Mouse (Mus musculus): Measurements from ENCODE around the gene Cnbp. TPM values are rescaled to one million over a fixed set of nuclear protein-coding genes. Genes with fewer than 3 reads are reported as not detected.

The Cnbp gene
- total RNA-seq, 2 experiments from 2014 or later = 395 to 399 TPM

- no peak for DNase-seq
Measured at GRCm38 (mm10) chr6:87806028-87806427, 44.9 kb downstream of the Cnbp start.

DNA sequence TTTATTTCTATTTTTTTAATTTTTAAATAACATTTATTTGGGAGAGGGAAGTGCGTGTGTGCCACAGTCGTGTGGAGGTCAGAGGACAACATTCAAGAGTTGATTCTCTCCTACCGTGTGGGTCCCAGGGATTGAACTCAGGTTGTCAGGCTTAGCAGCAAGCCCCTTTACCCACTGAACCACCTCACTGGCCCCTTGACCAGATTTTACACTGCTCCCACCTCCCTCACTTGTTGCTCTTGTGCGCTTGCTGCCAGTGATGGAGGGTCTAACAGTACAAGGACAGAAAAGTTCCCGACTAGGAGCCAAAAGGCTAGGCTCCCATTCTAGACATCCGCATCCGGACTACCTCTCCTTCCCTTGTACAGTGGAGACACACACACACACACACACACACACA, 45.5 kb downstream of the Cnbp start:
- DNase-seq = no peak

DNA sequence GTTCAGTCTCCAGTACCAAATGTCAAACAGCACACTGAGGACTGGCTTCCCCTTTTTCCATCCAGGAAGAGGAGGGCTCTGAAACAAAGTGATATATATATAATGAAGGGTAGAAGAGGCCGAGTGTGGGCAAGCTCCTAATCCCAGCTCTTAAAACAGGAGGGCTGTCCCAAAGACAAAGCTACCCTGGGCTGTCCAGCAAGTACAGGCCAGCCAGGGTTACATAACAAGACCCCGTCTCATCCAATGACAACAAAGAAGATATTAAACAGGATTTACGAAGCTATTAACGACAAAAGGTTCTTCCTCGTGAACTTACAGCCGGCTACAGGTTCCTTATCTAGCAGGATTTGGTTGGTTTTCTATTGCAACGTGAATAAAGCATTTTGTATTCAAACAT, 46.0 kb downstream of the Cnbp start:
- no peak for DNase-seq

GRCm38 (mm10) chr6:87804036-87804435, 46.9 kb downstream of the Cnbp start:
- DNase-seq = no peak

GRCm38 (mm10) chr6:87802462-87802861, 48.4 kb downstream of the Cnbp start:
- no peak for DNase-seq

DNA sequence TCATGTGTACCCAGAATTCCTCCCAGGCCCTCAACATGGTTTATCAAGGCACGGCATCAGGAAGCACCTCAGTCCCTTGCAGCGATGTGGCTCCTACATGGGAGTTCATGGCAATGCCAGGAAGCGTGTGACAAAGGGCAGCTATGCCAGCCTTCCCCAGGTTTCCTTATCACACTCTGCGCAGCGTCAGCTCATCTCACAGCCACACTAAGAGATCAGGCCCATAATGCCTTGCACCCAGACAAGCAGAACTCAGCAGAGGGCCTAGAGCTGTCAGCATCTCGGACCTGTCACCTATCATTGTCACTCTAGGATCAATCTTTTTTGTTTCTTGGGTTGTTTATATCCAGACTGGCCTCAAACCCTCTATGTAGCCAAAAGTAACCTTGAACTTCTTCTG, 51.3 kb downstream of the Cnbp start:
- DNase-seq = no peak

DNA sequence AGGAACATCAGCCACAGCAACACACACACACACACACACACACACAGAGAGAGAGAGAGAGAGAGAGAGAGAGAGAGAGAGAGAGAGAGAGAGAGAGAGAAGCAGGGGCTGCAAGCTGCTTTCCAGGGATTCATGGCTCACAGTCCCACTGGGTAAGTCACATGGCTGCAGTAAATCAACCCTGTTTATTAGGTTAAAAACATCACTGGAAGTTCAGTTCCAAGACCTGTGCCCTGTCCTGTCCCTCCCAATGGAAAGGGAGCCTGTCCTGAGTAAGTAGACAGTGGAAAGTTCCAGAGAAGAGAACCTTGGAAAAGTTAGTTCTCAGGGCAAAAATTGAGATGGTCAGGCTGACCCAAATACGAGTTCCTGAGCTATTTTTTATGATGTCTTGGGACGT, 53.6 kb downstream of the Cnbp start:
- no peak for DNase-seq

DNA sequence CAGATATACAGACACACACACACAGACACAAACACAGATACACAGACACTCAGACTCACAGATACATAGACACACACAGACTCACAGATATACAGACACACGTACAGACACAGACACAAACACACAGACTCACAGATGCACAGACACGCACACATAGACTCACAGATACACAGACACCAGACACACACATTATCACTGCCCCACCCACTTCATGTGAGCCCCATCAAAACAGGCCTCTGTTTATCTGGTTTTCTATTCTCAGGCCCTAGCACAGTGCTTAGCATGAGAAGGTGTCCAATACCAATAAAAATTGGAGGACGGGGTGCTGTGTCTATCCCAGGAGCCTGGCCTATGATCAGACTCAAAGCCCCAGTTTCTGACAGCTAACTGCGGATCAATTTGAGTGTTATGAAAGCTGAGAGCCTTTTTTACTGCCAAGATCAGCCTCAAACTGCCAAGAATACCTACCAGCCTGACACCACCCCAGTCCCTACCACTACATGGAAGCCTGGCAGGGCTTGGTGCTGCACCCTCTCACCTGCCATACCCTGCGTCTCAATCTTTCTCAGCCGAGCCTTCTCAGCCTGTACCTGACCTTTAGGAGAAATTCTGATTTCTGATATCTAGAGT, 54.5 kb downstream of the Cnbp start:
- DNase-seq = no peak

DNA sequence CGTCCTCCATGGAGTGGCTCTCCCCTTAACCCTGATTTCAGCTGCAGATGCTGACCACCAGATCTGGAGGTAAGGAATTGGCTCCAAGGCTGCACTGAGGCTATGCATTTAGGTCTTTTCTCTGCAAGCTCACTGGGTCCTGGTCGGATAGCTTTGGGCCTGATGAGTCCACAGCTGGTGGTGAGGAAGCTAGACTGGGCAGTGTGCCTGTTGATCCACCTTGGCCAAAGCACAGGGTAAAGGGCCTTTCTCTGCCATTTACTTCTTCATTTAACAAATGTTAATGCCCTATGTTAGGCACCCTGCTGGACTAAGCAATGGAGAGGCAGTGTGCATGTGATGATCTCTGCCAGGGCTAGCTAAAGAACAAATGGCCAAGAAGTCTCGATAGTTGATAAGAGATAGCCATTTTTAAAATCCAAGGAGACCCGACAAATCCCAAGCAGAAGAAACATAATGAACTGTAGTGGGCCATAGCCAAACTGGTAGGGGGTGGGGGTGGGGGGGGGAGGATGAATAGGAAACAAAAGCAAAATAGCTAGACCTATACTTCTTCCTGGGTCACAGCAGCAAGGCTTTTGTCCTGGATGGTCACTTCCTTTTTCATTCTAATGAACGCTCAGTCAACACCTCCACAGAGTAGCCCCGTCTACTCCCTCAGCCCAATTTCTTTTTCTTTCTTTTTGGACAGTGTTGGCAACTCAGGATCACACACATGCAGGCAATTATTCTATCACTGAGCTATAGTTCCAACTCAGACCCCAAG, 55.3 kb downstream of the Cnbp start:
- DNase-seq = no peak

DNA sequence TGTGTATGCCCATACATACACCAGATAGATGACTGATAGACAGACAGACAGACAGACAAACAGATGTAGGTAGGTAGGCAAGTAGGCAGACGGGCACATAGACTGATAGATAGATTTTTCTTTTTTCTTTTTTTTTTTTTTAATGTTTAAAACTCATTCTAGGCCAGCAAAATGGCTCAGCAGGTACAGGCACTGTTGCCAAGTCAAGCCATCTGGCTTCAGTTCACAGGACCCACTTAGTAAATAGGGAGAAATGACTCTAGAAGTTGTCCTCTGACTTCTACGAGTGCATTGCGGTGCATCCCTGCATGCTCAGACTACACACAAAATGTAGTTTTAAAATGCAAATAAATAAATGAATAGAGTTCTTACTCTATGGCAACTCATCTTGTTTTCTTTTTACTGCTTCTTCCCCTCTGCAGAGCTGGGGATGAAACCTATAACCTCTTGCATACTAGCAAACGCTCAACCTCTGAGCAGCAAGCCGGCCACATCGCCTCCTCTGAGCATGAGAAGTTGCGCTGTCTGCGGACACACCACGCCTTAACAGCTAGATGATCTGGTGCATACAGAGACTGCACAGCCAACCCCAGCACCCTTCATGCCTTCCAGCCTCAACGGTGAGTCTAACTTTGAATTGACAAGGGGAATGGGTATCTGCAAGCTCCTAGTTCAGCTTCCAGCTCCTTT, 56.9 kb downstream of the Cnbp start:
- DNase-seq = no peak

Other genes with a start within 250 kb of the Cnbp start
- gene Aplf, start 178.9 kb downstream of the Cnbp start, total RNA-seq (2021) = 1 to 10 TPM; 6.1 to 7.4 TPM
- gene Efcc1, start 120.2 kb downstream of the Cnbp start, total RNA-seq (2021) = 1 to 10 TPM; 1.1 to 1.4 TPM
- 1 to 10 TPM; 1.1 to 1.3 TPM for gene Gp9, start 73.0 kb downstream of the Cnbp start, total RNA-seq (2021)
- gene Rab43, start 38.9 kb downstream of the Cnbp start, total RNA-seq (2021) = 10 to 100 TPM; 30.4 to 46.1 TPM
- gene Gm45140, start 15.3 kb downstream of the Cnbp start, total RNA-seq (2021) = 1 to 10 TPM; 2.0 to 6.6 TPM
- 10 to 100 TPM; 32.3 to 34.9 TPM for gene Isy1, start 12.3 kb downstream of the Cnbp start, total RNA-seq (2021)
- 10 to 100 TPM; 86.9 to 90.3 TPM for gene Copg1, start 36.7 kb upstream of the Cnbp start, total RNA-seq (2021)
- gene Hmces, start 62.8 kb upstream of the Cnbp start, total RNA-seq (2021) = 10 to 100 TPM; 21.1 to 25.4 TPM
- 10 to 100 TPM; 28.9 to 30.8 TPM for gene H1fx, start 130.5 kb upstream of the Cnbp start, total RNA-seq (2021)
- gene Rab7, start 194.2 kb upstream of the Cnbp start, total RNA-seq (2021) = 100 to 1,000 TPM; 249 to 262 TPM
- 100 to 1,000 TPM; 156 to 182 TPM for gene Rpn1, start 233.4 kb upstream of the Cnbp start, total RNA-seq (2021)

Data from adrenal gland, postnatal 10 days (tissue).